ENCODE assay signal across 23 mouse cellular contexts in the genomic region with DNA sequence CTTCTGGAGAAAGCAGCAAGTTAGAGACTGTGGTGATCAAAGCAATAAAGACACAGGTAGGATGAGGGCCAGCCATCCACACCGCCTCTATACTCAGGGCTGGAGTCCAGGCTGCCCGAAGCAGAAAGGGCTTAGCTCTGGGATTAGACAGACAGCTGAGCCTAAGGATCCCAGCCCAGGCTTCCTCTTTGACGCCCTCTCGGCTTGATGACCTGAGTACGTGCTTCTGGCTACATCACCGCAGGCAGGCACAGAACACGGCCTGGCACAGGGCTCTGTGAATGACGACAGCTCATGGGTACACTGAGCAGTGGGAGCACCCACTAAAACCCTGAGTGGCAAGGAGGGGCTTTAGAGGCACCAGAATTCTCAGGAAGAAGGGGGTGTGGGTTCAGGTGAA.
"Had no signal": no experiment of that assay in that cellular context is flagged by ENCODE, and none has a peak within 500 bp of the region (broad histone marks: within the 10 kb centered on the region; RNA-seq: fewer than 3 reads in every experiment).

No protein-coding gene starts in this region.

- DNase-seq: forebrain, postnatal 0 days; heart, adult 11 months; heart, adult 2 months; heart, postnatal 14 days; heart, postnatal 36 days; kidney, adult 11 months; kidney, adult 2 months; kidney, adult 9 months; kidney, postnatal 4 days; left cerebral cortex, postnatal 4 days had no signal

- ATAC-seq: forebrain, postnatal 0 days; hindbrain, postnatal 0 days; intestine, embryonic 16.5 days; liver, embryonic 12.5 days had no signal

- H3K4me3 ChIP-seq: heart, adult 2 months; heart, embryonic 13.5 days; heart, embryonic 15.5 days; hindbrain, embryonic 13.5 days; hindbrain, embryonic 15.5 days; kidney, embryonic 15.5 days; layer of hippocampus, adult 2 months; limb, embryonic 13.5 days; limb, embryonic 15.5 days; liver, embryonic 12.5 days had no signal

- H3K27ac ChIP-seq: heart, adult 2 months; heart, embryonic 13.5 days; heart, embryonic 15.5 days; hindbrain, embryonic 13.5 days; hindbrain, embryonic 15.5 days; hindbrain, postnatal 0 days; kidney, embryonic 15.5 days; kidney, postnatal 0 days; layer of hippocampus, adult 2 months; limb, embryonic 13.5 days; limb, embryonic 15.5 days; liver, embryonic 12.5 days; liver, embryonic 14.5 days had no signal
